Mouse (Mus musculus): Measurements from ENCODE around the gene Panx3.

Panx3 gene

DNA sequence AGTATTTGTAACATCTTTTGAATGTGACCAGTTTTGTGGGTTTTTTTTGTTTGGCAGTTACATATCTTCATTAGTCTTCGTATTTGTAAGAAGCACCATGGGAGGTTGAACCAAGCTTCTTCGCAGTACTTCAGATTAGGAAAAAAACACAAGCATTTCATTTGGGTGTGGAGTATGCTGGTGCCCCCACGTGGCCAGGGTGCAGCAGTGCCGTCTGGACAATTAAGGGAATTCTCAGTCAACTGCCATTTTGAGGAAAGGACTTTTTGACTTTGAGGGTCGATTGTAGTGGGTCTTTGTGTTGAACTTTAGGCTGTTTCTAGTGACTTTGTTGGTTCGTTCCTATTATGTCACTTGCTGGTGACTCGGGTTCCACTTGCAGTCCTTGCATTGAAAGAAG, 32.7 kb downstream of the Panx3 start:
- ATAC-seq (ENCODE audit: insufficient number of reproducible peaks, low FRiP score, low TSS enrichment) = peak; percentile 58; the same call in 1 of the 2 replicates

DNA sequence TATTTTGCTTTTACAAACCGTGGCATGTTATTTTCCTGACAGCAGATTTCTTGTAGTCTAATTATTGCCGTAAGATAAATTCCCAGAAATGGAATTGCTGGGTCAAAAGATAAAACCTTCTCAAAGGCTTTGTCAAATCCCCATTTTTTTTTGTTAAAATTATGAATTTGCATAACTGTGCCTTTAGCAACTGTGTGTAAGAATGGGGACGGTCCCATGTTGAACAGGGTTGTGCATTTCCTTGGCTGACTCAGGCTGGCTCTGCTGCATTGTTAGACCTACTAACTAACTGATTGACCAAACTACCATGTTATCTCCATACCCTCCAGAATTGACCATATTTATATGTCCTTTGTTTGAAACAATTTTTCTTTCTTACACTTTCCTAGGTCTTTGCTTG, 34.8 kb downstream of the Panx3 start:
- no peak for ATAC-seq (ENCODE audit: insufficient number of reproducible peaks, low FRiP score, low TSS enrichment)

DNA sequence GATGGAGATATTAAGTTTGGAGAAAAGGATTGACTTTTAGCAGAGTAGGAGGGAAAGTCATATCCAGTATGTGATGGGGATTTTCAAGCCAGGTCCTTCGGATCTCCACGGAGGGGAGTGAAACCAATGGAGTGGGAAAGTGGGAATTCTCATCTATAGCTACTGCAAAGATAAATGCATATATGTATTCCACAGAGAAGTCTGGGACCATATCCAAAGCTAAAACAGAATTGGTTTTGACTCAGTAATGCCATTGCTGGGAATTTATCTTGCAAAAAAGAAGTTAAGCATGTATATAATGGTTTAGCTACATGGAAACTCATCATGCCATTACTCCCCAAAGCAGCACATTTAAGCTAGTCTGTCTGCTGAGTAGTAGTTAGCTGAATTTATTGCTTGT, 36.7 kb downstream of the Panx3 start:
- no peak for ATAC-seq (ENCODE audit: insufficient number of reproducible peaks, low FRiP score, low TSS enrichment)

DNA sequence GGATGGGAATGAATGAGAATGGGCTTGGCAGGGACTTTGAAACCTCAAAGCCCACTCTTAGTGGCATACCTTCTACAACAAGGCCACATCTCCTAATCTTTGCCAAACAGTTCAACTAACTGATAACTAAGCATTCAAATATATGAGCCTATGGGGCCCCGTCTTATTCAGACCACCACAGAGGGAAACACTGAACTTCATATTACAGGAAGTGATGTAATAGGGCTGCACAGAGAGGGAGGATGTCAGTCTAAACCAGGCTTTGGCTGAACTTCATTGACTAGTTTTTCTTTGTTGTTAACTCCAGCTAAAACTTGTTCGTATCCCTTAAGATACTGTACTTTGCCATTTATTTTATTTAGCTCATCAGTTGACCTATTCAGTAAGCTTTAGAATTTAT, 39.1 kb downstream of the Panx3 start:
- no peak for ATAC-seq (ENCODE audit: insufficient number of reproducible peaks, low FRiP score, low TSS enrichment)

DNA sequence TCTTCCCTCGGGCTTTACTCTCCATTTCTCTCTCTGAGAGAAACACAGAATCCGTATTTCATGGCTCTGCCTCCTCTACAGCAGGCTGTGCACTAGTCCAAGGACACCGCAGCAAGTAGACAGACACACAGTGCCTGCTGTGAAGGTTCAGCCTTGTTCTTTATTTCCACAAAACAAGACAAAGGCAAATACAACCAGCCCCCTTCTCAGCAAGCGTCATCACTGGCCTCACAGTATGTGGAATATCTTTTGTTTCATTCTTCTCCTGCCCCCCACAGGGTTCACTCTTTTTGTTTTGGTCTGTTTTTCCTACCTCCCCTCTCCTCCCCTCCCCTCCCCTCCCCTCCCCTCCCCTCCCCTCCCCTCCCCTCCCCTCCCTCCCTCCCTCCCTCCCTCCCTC, 40.5 kb downstream of the Panx3 start:
- no peak for ATAC-seq (ENCODE audit: insufficient number of reproducible peaks, low FRiP score, low TSS enrichment)

DNA sequence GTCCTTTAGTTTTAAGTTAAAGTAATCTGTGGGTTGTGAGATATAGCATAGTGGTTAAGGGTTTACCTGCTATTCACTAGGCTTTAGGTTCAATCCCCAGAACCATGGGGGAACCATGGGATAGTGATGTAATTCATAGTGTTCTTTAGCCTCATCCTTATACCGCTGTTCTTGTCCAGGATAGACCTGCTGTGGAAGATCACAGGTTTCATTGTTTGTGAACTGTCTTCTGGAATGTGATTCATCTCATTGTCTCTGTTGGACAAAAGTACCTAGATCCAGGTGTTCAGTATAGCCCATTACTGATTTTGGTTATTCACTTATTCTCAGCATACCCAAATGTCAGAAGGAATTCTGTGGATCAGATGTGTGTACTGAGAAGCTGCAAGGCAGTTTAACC, 41.8 kb downstream of the Panx3 start:
- no peak for ATAC-seq (ENCODE audit: insufficient number of reproducible peaks, low FRiP score, low TSS enrichment)

DNA sequence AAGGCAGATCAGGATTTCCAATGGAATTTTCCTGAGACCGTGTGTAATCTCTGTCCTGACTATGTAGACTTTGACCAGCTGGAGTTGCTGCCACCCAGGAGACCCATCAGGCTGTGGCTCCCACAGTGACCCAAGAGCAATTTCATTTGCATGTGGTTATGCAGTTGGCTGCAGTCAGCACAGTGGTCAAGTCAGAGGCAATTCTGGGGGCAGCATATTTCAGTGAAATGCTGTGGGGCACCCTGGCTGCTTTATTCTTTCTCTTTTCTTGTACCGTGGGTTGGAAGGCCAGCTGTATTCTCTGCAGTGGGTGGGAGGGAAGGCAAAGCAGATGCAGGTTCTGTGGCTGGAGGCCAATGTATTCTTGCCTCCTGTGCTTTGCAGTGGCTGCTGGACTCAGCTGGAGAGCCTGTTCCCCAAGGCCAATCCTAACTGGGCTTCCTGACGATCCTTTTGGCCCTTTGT, 42.9 kb downstream of the Panx3 start:
- ATAC-seq (ENCODE audit: insufficient number of reproducible peaks, low FRiP score, low TSS enrichment) = no peak

DNA sequence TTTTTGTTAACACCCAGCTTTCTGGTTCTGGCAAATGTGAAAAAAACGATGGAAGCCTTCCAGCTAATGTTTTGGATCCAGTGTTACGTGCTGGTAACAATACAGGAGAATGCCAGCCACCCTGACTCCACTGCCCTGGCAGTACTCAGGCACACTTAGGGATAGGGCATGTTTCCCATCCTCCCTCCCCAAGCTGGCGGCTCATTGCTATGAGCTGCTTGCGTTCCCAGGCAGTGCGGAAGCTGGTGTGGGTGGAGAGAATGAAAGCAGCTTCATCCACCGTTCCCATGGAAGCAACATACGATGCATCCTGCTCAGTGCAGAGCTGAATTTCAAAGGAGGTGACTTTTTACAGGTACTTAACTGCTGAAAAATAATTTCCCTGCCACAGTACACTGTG, 43.4 kb downstream of the Panx3 start:
- peak; percentile 46; the same call in 1 of the 2 replicates for ATAC-seq (ENCODE audit: insufficient number of reproducible peaks, low FRiP score, low TSS enrichment)

DNA sequence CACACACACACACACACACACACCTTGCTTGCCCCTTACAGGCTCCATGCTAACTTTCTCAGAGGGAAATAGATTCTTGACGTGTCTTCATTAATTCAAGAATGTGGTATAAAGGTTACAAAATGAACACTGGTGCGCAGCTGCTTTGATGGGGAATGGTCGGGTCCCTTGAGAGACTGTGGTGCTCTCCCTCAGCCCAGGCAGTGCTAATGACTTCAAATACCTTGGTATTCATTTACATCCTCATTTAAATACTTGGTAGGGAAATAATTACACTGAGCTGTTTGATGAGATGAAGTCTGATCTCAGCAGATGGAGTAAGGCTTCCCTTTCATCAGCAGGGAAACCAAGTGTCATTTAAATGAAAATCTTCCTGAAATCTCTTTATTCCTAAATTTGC, 43.9 kb downstream of the Panx3 start:
- no peak for ATAC-seq (ENCODE audit: insufficient number of reproducible peaks, low FRiP score, low TSS enrichment)

DNA sequence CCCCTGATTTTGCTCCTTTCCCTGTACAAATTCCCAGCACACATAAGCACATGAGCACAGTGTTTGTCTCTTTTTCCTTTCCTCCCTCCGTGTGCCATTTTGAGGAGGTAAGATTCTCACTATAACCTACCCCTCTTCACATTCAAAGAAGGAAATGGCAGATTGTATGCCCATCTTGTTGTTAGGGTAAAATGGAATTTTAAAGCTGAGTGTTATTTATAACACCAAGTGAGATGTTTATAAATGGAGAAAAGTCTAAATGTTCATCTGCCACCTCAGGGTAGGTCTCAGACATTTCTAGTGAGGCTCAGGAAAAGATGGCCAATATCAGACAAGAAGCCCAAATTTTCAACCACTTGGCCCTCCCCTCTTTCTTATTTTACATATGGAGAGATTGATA, 44.5 kb downstream of the Panx3 start:
- no peak for ATAC-seq (ENCODE audit: insufficient number of reproducible peaks, low FRiP score, low TSS enrichment)

DNA sequence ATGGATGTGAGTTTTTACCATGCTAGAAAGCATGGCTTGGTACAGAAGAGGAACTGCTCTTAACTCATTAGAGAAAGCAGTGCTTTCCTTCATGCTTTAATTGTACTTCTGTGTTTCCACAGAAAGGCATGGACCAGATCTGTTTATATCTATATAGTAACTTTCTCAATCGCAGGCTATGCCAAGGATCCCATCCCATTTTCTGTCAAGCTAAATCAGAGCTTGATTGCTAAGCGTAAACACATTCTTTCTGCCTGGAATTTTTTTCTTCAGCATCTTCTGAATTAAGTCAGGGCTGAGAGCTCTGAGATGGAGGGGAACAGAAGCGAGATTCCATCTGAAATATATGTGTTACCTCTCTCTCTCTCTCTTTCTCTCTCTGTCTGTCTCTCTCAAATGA, 45.1 kb downstream of the Panx3 start:
- ATAC-seq (ENCODE audit: insufficient number of reproducible peaks, low FRiP score, low TSS enrichment) = no peak

DNA sequence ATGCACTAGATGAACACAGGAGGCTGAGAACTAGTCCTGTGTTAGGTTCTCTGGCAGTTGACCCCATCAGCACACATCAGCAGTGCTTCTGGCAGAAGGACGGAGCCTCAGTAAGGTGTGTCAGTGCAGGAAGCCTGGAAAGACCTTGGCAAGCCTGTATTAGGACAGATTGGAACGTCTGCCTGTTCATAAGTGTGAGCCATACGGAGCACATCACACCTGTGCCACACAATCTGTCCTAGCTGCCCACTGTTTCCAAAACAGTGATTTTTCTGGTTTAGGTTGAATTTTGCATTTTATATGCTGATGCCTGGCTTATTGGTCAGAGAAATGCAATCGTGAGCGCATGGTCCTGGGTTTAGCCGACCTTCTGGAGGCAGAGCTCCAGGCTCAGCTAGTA, 47.7 kb downstream of the Panx3 start:
- ATAC-seq (ENCODE audit: insufficient number of reproducible peaks, low FRiP score, low TSS enrichment) = peak; percentile 71

DNA sequence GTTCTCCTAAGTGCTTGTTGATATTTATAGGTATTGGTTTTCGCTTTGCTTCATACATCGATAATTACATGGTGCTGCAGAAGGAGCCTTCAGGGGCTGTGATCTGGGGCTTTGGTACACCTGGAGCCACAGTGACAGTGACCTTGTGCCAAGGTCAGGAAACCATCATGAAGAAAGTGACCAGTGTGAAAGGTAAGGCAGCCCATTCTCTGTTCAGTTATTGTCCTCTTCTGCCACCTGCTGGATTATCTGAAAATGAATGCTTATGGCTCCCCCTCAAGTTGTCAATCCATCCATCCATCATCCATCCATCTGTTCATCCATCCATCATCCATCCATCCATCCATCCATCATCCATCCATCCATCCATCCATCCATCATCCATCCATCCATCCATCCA, 52.3 kb downstream of the Panx3 start:
- ATAC-seq (ENCODE audit: insufficient number of reproducible peaks, low FRiP score, low TSS enrichment) = no peak

DNA sequence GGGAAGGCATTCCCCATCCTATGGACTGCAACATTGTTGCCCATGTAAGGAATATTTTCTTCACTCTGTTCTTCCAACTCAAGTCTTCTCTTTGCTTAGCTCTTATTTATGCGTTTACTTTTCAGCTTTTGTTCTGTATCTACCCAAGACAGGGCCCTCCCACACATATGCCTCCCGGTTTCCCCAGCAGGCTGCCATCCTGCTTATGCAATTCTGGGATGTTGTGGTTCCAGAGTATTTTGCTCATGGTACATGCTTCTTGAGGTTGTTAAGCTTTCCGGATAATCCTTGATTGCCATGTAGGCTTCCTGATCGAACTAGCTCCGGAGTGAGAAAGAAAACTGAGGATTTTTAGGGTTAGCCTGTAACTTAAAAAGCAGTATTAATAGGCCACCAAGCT, 53.8 kb downstream of the Panx3 start:
- no peak for ATAC-seq (ENCODE audit: insufficient number of reproducible peaks, low FRiP score, low TSS enrichment)

DNA sequence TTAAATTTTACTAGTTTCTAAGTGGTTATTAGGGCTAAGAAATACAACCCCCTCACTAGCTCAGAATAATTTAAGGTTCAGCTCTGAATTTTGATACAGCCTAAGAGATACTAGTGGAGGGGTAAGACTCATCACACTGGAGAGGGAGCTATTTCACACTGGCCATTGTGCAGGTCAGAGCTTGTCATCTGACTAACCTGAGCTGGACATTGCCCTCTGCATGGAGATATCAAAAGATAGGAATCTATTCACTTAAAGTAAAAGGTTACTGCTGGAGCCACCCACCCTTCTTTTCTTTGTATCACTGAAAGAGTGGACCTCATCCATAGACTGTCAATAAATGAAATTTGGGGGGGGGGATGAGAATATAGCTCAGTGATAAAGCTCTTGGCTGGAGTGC, 54.7 kb downstream of the Panx3 start:
- 0 out of 2 replicates have a peak, but pooled peaks have one; percentile 1 for ATAC-seq (ENCODE audit: insufficient number of reproducible peaks, low FRiP score, low TSS enrichment)

DNA sequence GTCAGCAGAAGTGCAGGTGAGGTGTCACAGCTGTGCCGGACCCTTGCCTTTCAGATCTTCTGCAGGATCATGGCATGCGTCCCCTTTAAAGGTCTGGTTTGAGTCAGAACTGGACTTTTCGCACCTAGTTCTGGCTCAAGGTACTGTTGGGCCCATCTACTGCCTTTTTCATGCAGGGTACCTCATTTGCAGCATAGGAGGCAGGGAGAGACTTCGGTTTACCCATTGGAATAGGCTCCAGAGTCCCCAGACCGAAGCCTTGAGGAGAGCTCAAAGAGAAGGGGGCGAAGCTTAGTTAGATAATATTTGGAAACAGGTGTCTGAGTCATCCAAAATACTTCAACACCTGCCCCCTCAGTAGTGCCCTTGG, 55.1 kb downstream of the Panx3 start:
- no peak; the same call in none of the 2 replicates for ATAC-seq (ENCODE audit: insufficient number of reproducible peaks, low FRiP score, low TSS enrichment)

DNA sequence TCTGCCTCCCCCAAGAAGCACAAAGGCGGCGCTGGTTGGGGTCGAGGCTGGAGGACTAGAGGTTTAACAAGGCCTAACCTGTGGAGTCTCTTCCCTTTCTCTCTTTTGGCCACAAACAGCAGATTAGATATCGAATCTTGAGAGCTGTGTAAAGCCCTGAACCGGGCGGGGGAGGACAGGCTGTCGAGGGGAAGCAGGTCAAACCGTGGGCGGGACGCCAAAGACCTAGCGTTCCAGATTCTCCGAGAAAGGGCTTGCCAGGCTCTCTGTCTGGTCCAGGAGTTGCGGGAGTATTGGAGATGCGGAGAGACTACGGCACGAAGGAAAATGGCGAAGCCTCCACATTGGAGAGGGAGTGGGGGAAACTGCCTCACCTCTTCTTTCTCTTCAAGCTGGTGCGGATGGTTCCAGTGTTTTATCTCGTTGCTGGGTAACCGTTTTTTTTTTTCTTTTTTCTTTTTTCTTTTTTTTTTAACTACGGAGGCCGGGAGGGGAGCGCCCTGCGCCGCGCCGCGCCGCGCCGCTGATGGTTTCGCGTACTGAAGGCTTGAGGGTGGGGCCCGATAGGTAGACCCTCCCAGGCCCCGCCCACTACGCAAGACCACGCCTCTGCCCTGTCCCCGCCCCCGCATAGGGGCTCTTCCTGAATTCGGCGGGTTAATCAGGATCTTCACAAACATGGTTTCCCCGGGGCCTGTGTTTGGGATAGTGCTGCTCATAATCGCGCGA, 55.7 kb downstream of the Panx3 start, which contains the start of gene Spa17:
Gene Spa17 (minus strand): TSS at position 541 of the 729 bp plus-strand sequence.
- peak; percentile 84 for ATAC-seq (ENCODE audit: insufficient number of reproducible peaks, low FRiP score, low TSS enrichment)

All from cerebellum, adult (tissue).